Mouse (Mus musculus): ENCODE data around the gene Cldn10. TPM values are rescaled to one million over a fixed set of nuclear protein-coding genes. Genes with fewer than 3 reads are reported as not detected.

Cldn10 gene
- polyA plus RNA-seq, 1 experiment from 2014 or later: 1.3 TPM

DNA sequence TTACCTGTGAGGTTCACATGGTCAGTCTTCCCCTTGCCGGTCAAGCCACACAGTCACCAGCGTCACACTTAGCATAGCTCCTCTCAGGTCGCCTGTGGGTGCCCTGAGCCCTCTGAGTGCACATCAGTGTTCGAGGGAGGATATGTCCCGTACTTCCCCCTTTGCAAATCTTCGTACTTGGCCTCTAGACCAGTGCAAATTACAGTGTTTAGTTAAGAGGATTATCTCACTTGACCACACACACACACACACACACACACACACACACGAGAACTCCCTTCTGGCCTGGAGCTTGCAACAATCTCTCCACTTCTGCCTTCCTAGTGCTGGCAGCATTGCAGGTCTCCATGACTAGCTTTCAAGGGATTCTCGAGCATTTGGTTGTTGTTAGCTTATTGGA is 38.6 kb downstream of the Cldn10 start:
- Histone ChIP-seq H3K27me3 (ENCODE audit: control insufficient read depth, insufficient read depth, low read length) (no peaks in the 10 kb centered on the region), H3K9ac (replicated peaks; ENCODE audit: low read length) (no peak overlapping the region), H3K36me3 (ENCODE audit: control insufficient read depth, insufficient read depth, low read length) (no peaks in the 10 kb centered on the region), H3K9me3 (ENCODE audit: control insufficient read depth, low read length) (no peaks in the 10 kb centered on the region), H3K4me1 (ENCODE audit: control insufficient read depth, insufficient read depth, low read length) (no peaks in the 10 kb centered on the region; the same call in 1 of the 2 replicates), H3K4me3 (replicated peaks; ENCODE audit: low read depth, low read length) (no peak overlapping the region), H3K4me2 (ENCODE audit: low read length) (no peak overlapping the region), H3K27ac (replicated peaks; ENCODE audit: low read depth, low read length) (no peak overlapping the region)
- 55% methylated on average over 8 of the region's 8 CpGs for WGBS
- DNase-seq (no peak), ATAC-seq (ENCODE audit: low FRiP score, low TSS enrichment) (no peak)

DNA sequence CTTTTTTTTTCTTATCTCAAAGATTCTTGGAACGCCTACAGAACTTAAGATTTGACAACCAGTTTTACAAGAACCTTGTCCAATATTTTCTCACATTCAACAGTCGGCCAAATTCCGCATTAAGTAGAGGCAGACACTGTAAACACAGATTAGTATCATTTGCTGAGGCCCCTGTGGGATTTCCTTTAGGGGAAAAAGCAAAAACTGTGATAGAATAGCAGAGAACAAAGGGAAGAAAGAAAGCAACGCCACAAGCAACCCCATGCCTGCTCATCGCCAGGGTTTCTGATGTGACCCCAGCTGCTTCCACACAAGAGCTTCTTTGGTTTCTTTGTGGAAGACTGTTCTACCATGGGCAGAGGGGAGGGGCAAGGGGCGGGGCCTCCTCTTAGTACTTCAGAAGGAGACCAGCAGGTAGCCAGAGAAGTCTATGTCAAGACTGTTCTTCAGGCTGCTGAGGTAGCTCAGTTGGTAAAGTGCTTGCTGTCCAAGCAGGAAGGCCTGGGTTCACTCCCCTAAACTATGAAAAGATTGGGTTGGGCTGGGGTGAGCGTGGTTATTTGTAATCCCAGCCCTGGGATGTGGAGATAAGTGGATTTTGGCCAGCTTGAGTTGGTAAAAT is 39.7 kb downstream of the Cldn10 start:
- Histone ChIP-seq H3K4me1 (ENCODE audit: control insufficient read depth, insufficient read depth, low read length) (no peaks in the 10 kb centered on the region; the same call in 1 of the 2 replicates), H3K4me3 (replicated peaks; ENCODE audit: low read depth, low read length) (no peak overlapping the region), H3K36me3 (ENCODE audit: control insufficient read depth, insufficient read depth, low read length) (no peaks in the 10 kb centered on the region), H3K4me2 (ENCODE audit: low read length) (no peak overlapping the region), H3K27me3 (ENCODE audit: control insufficient read depth, insufficient read depth, low read length) (no peaks in the 10 kb centered on the region), H3K9me3 (ENCODE audit: control insufficient read depth, low read length) (no peaks in the 10 kb centered on the region), H3K9ac (replicated peaks; ENCODE audit: low read length) (no peak overlapping the region), H3K27ac (replicated peaks; ENCODE audit: low read depth, low read length) (no peak overlapping the region)
- no peak for DNase-seq
- no peak for ATAC-seq (ENCODE audit: low FRiP score, low TSS enrichment)
- WGBS: 11% methylated on average over 7 of the region's 7 CpGs

DNA sequence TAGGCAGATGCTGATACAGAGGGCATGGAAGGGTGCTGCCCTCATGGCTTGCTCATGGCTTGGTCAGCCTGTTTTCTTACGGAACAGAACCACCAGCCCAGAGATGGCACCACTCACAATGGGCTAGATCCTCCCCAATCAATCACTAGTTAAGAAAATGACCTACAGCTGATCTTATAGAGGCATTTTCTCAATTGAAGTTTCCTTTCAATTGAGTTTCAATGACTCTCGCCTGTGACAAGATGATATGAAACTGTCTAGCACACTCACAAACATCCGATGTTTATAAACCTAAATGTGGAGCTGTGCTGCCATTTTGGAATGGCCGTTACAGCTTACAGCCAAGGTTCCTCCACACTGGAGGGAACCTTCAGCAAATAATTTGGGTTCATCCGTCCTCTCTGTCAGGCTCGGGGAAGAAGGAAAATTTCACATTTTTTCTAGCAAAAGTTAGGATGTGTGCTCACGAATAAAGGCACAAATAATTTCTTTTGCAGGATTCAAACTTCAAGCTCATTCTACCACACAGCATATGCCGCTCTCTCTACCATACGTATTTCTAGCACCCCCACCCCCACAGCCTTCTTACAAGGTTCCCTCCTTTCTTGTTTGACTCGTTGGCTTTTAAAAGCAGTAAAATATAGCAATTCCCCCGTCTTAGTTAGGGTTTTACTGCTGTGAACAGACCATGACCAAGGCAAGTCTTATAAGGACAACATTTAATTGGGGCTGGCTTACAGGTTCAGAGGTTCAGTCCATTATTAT is 41.8 kb downstream of the Cldn10 start:
- Histone ChIP-seq H3K4me2 (ENCODE audit: low read length) (no peak overlapping the region), H3K4me1 (ENCODE audit: control insufficient read depth, insufficient read depth, low read length) (no peaks in the 10 kb centered on the region; the same call in 1 of the 2 replicates), H3K4me3 (replicated peaks; ENCODE audit: low read depth, low read length) (no peak overlapping the region), H3K36me3 (ENCODE audit: control insufficient read depth, insufficient read depth, low read length) (no peaks in the 10 kb centered on the region), H3K9me3 (ENCODE audit: control insufficient read depth, low read length) (no peaks in the 10 kb centered on the region), H3K27ac (replicated peaks; ENCODE audit: low read depth, low read length) (no peak overlapping the region), H3K9ac (replicated peaks; ENCODE audit: low read length) (no peak overlapping the region), H3K27me3 (ENCODE audit: control insufficient read depth, insufficient read depth, low read length) (no peaks in the 10 kb centered on the region)
- DNase-seq (no peak), ATAC-seq (ENCODE audit: low FRiP score, low TSS enrichment) (no peak)
- 95% methylated on average over 11 of the region's 11 CpGs for WGBS

DNA sequence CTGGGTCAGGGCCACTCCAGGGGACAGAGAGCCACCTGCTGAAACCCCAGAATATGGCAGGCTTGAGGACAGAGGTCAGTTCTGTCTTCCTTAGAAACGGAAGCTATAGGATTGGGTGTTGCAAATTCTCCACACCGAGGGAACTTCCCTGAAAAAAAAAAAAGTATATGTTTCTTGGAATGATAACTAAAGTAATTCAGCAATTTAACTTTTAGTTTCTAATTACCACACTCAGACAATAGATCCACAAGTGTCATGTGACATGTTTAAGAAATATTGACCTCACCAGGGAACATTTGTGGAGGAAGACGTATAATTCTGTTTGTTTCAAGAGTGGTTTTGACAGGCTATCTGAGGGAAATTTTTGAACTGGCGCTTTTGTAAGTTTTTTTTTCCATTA is 43.9 kb downstream of the Cldn10 start:
- no peaks in the 10 kb centered on the region for H3K27me3 ChIP-seq (ENCODE audit: control insufficient read depth, insufficient read depth, low read length)
- H3K27ac ChIP-seq (replicated peaks; ENCODE audit: low read depth, low read length): no peak overlapping the region
- H3K4me2 ChIP-seq (ENCODE audit: low read length): no peak overlapping the region
- H3K36me3 ChIP-seq (ENCODE audit: control insufficient read depth, insufficient read depth, low read length): no peaks in the 10 kb centered on the region
- DNase-seq: no peak
- 80% methylated on average over 4 of the region's 4 CpGs for WGBS
- no peak overlapping the region for H3K9ac ChIP-seq (replicated peaks; ENCODE audit: low read length)
- no peak for ATAC-seq (ENCODE audit: low FRiP score, low TSS enrichment)
- H3K9me3 ChIP-seq (ENCODE audit: control insufficient read depth, low read length): no peaks in the 10 kb centered on the region
- no peaks in the 10 kb centered on the region; the same call in 1 of the 2 replicates for H3K4me1 ChIP-seq (ENCODE audit: control insufficient read depth, insufficient read depth, low read length)
- no peak overlapping the region for H3K4me3 ChIP-seq (replicated peaks; ENCODE audit: low read depth, low read length)

DNA sequence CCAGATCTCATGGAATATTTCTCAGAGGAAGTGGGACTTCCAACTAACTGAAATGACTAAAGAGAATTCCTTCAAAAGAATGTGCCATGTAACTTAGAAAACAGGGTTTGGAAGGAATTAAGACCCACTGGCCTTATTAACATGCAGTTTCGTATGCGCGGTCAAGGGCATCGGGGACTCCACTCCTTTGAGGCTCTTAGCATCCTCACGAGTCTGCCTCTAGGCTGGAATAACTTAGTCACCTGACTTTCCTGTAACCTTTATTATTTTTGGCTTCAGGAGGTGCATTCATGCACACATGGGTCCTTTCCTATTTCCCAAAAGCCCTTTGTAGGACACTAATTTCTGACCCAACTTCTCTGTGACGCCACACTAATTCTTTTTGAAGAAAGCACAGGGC is 45.5 kb downstream of the Cldn10 start:
- ATAC-seq (ENCODE audit: low FRiP score, low TSS enrichment): no peak
- no peaks in the 10 kb centered on the region for H3K9me3 ChIP-seq (ENCODE audit: control insufficient read depth, low read length)
- WGBS: 82% methylated on average over 6 of the region's 6 CpGs
- no peak overlapping the region for H3K4me2 ChIP-seq (ENCODE audit: low read length)
- no peaks in the 10 kb centered on the region for H3K4me1 ChIP-seq (ENCODE audit: control insufficient read depth, insufficient read depth, low read length)
- no peaks in the 10 kb centered on the region for H3K27me3 ChIP-seq (ENCODE audit: control insufficient read depth, insufficient read depth, low read length)
- H3K27ac ChIP-seq (replicated peaks; ENCODE audit: low read depth, low read length): no peak overlapping the region
- no peaks in the 10 kb centered on the region for H3K36me3 ChIP-seq (ENCODE audit: control insufficient read depth, insufficient read depth, low read length)
- no peak overlapping the region for H3K4me3 ChIP-seq (replicated peaks; ENCODE audit: low read depth, low read length)
- no peak for DNase-seq
- no peak overlapping the region for H3K9ac ChIP-seq (replicated peaks; ENCODE audit: low read length)

DNA sequence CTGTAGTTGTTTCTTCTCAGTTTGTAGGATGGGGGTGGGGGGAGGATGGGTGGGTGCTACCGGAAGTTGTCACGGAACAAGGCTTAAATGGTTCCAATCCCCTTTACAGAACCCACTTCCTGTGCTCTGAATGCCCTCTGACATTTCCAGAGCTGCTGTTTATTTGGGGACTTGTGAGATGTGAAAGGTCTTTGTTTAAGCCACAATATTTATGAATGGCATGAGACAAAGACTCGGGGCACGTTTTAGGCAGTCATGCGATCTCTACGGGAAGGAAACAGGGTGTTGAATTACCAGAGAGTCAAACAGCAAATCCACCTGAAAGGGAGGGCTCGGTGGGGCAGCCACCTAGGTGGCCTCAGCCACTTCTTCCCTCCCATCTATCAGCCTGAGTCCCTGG is 46.6 kb downstream of the Cldn10 start:
- Histone ChIP-seq H3K36me3 (ENCODE audit: control insufficient read depth, insufficient read depth, low read length) (no peaks in the 10 kb centered on the region), H3K27ac (replicated peaks; ENCODE audit: low read depth, low read length) (no peak overlapping the region), H3K4me1 (ENCODE audit: control insufficient read depth, insufficient read depth, low read length) (no peaks in the 10 kb centered on the region), H3K9ac (replicated peaks; ENCODE audit: low read length) (no peak overlapping the region), H3K4me3 (replicated peaks; ENCODE audit: low read depth, low read length) (no peak overlapping the region), H3K4me2 (ENCODE audit: low read length) (no peak overlapping the region), H3K27me3 (ENCODE audit: control insufficient read depth, insufficient read depth, low read length) (no peaks in the 10 kb centered on the region), H3K9me3 (ENCODE audit: control insufficient read depth, low read length) (no peaks in the 10 kb centered on the region)
- DNase-seq: no peak
- WGBS: 17% methylated on average over 7 of the region's 7 CpGs
- ATAC-seq (ENCODE audit: low FRiP score, low TSS enrichment): no peak

DNA sequence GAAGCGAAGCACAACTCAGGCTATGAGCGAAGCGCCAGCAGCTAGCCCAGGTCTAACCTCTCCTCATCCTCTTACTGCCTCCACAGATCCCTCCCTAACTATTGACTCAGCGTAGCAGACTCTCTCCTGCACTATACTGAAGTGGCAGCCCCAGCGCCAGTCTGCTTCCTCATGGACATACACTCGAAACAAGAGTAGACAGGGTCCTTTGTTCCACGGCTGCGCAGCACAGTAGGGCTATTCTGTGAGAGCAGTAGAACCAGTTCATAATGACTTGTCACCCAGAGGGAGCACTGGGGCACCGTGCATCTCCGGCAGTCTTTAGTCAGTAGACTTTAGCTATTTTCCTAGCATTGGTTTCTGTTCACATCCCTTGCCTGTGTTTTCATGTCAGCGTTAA is 48.4 kb downstream of the Cldn10 start:
- Histone ChIP-seq H3K27me3 (ENCODE audit: control insufficient read depth, insufficient read depth, low read length) (no peaks in the 10 kb centered on the region), H3K36me3 (ENCODE audit: control insufficient read depth, insufficient read depth, low read length) (no peaks in the 10 kb centered on the region), H3K27ac (replicated peaks; ENCODE audit: low read depth, low read length) (no peak overlapping the region), H3K4me3 (replicated peaks; ENCODE audit: low read depth, low read length) (no peak overlapping the region), H3K4me1 (ENCODE audit: control insufficient read depth, insufficient read depth, low read length) (no peaks in the 10 kb centered on the region), H3K9me3 (ENCODE audit: control insufficient read depth, low read length) (no peaks in the 10 kb centered on the region), H3K9ac (replicated peaks; ENCODE audit: low read length) (no peak overlapping the region), H3K4me2 (ENCODE audit: low read length) (no peak overlapping the region)
- no peak for DNase-seq
- no peak for ATAC-seq (ENCODE audit: low FRiP score, low TSS enrichment)
- 88% methylated on average over 11 of the region's 11 CpGs for WGBS

DNA sequence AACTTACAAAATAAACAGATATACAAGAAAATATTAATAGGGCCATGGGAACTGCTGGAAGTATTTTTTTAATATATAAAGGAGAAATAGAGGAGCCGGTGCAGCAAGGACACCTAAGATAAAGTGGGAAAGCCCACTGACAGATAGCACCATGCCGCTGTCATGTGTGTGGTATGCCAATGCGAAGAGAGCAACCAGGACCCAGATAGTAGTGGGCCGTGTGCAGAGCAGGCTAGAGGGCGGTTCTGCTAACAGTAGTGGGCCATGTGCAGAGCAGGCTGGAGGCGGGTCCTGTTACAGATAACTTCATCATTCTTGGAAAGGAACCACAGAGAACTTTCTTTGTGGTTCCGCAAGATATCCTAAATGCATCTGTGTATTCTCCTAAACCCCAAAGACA is 49.0 kb downstream of the Cldn10 start:
- Histone ChIP-seq H3K9me3 (ENCODE audit: control insufficient read depth, low read length) (no peaks in the 10 kb centered on the region), H3K27ac (replicated peaks; ENCODE audit: low read depth, low read length) (no peak overlapping the region), H3K9ac (replicated peaks; ENCODE audit: low read length) (no peak overlapping the region), H3K27me3 (ENCODE audit: control insufficient read depth, insufficient read depth, low read length) (no peaks in the 10 kb centered on the region), H3K4me2 (ENCODE audit: low read length) (no peak overlapping the region), H3K4me3 (replicated peaks; ENCODE audit: low read depth, low read length) (no peak overlapping the region), H3K4me1 (ENCODE audit: control insufficient read depth, insufficient read depth, low read length) (no peaks in the 10 kb centered on the region), H3K36me3 (ENCODE audit: control insufficient read depth, insufficient read depth, low read length) (no peaks in the 10 kb centered on the region)
- DNase-seq (no peak), ATAC-seq (ENCODE audit: low FRiP score, low TSS enrichment) (no peak)
- 92% methylated on average over 7 of the region's 7 CpGs for WGBS

DNA sequence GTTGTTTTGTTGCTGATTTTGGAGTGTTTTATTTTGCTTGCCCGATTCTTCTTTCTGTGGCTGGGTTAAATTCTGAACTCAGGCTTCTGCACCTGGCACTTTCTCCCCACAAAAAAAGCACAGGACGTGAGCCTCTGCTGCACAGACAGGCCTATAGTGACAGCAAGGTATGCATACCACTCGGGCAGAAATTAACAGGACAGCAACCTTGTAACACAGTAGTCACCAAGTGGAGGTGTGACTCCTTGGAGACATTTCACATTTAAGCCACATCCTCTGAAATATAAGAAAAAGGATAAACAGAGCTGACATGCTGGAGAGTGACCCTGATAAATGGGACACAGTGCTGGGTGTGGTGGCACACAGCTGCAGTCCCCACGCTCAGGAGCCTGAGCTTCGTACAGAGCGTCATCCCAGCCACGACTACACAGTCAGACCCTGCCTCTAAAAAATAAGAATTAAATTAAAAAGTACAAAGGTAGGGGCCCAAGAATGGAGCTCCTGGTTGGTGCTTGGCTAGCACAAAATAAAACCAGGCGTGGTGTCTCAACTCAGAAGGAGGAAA is 50.9 kb downstream of the Cldn10 start:
- Histone ChIP-seq H3K27ac (replicated peaks; ENCODE audit: low read depth, low read length) (no peak overlapping the region), H3K27me3 (ENCODE audit: control insufficient read depth, insufficient read depth, low read length) (no peaks in the 10 kb centered on the region), H3K36me3 (ENCODE audit: control insufficient read depth, insufficient read depth, low read length) (no peaks in the 10 kb centered on the region), H3K4me1 (ENCODE audit: control insufficient read depth, insufficient read depth, low read length) (no peaks in the 10 kb centered on the region), H3K4me3 (replicated peaks; ENCODE audit: low read depth, low read length) (no peak overlapping the region), H3K9ac (replicated peaks; ENCODE audit: low read length) (no peak overlapping the region), H3K9me3 (ENCODE audit: control insufficient read depth, low read length) (no peaks in the 10 kb centered on the region), H3K4me2 (ENCODE audit: low read length) (no peak overlapping the region)
- DNase-seq (no peak), ATAC-seq (ENCODE audit: low FRiP score, low TSS enrichment) (no peak)
- WGBS: 79% methylated on average over 8 of the region's 8 CpGs

Data from midbrain, embryonic 14.5 days (tissue).